Mouse (Mus musculus): Measurements from ENCODE around the gene Adam3.

Gene Adam3

GRCm38 (mm10) chr8:24725630-24726029 lies at the start of gene Adam3:
Gene Adam3, minus strand, starts transcription at chr8:24725852.
- DNase-seq (ENCODE audit: low spot score in 2 of 2) = no peak

GRCm38 (mm10) chr8:24724886-24725626 lies 596 bp downstream of the Adam3 start:
- no peak for DNase-seq (ENCODE audit: low spot score in 2 of 2)
